Comparison of ENCODE assay signal across 10 mouse cellular contexts in the genomic region with DNA sequence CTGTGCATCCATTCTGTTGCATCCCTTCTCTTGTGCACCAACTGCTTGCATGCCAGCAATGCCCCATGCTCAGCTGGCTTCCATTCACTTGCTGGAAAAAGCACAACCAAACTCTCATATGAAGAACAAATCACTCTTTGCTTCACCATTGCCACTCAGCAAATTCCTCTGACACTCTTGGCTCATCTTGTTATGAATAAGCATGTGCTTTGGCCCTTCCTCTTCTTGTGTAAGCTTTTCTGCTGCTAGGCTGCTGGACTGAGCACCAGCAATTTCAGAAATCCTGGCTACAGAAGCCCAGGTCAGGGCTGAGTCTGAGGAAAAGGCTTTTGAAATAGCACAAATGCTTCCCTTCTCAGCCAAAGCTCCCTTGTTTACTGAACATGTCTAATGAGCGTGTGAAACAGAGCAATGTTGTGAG. TPM values are rescaled to one million over a fixed set of nuclear protein-coding genes. Genes with fewer than 3 reads are reported as not detected.
DNase-seq lines count a peak whose midpoint lies in the region; ATAC-seq lines count a peak whose summit lies in the region.
"Had no signal": no experiment of that assay in that cellular context is flagged by ENCODE, and none has a peak within 500 bp of the region (broad histone marks: within the 10 kb centered on the region; RNA-seq: fewer than 3 reads in every experiment).

No protein-coding gene starts in this region.

- peak overlapping the region; percentile 37; the same call in 1 of the 2 replicates for H3K27ac ChIP-seq in hindbrain, embryonic 13.5 days
- H3K27ac ChIP-seq in hindbrain, embryonic 10.5 days = no peak overlapping the region
- H3K27ac ChIP-seq in lung, embryonic 16.5 days (ENCODE audit: low read length) = no peak overlapping the region
- H3K27ac ChIP-seq: lung, embryonic 15.5 days had no signal

- no peaks in the 10 kb centered on the region for H3K27me3 ChIP-seq in hindbrain, embryonic 13.5 days
- H3K27me3 ChIP-seq in hindbrain, embryonic 10.5 days (ENCODE audit: insufficient read depth, poor library complexity, severe bottlenecking) = no peaks in the 10 kb centered on the region
- H3K27me3 ChIP-seq in lung, embryonic 16.5 days (ENCODE audit: control insufficient read depth, insufficient read depth, low read depth, low read length) = no peaks in the 10 kb centered on the region
- H3K27me3 ChIP-seq: lung, embryonic 15.5 days had no signal

- no peak overlapping the region for H3K4me3 ChIP-seq in hindbrain, embryonic 13.5 days
- H3K4me3 ChIP-seq in hindbrain, embryonic 10.5 days = no peak overlapping the region
- H3K4me3 ChIP-seq in lung, embryonic 16.5 days (ENCODE audit: low read length) = no peak overlapping the region
- H3K4me3 ChIP-seq: lung, embryonic 15.5 days had no signal

- DNase-seq in hindbrain, embryonic 10.5 days (ENCODE audit: low spot score) = no peak
- peak; percentile 92 for DNase-seq in adipocyte (ENCODE audit: low spot score)
- peak; percentile 67 for DNase-seq in fibroblast of lung, adult 2 months (ENCODE audit: low read depth)
- no peak for DNase-seq in right cerebral cortex, postnatal 36 days (ENCODE audit: low spot score in 2 of 2)
- no peak for DNase-seq in thymus, postnatal 36 days
- DNase-seq: retina, postnatal 1 day had no signal

- 72% methylated on average over 1 of the region's 1 CpGs for WGBS in hindbrain, embryonic 13.5 days
- WGBS in hindbrain, embryonic 10.5 days = 62% methylated on average over 1 of the region's 1 CpGs
- 43% methylated on average over 1 of the region's 1 CpGs for WGBS in lung, embryonic 16.5 days

- H3K36me3 ChIP-seq in hindbrain, embryonic 13.5 days = no peaks in the 10 kb centered on the region
- H3K36me3 ChIP-seq in hindbrain, embryonic 10.5 days = no peaks in the 10 kb centered on the region
- H3K36me3 ChIP-seq in lung, embryonic 16.5 days (ENCODE audit: control insufficient read depth, insufficient read depth, low read length) = no peaks in the 10 kb centered on the region
- H3K36me3 ChIP-seq: lung, embryonic 15.5 days had no signal

- peaks cover 5% of the 10 kb centered on the region; the same call in 1 of the 2 replicates for H3K4me1 ChIP-seq in hindbrain, embryonic 13.5 days (replicated peaks)
- H3K4me1 ChIP-seq in hindbrain, embryonic 10.5 days (replicated peaks) = 0 out of 2 replicates have a peak, but pooled peaks cover 6% of the 10 kb centered on the region
- H3K4me1 ChIP-seq in lung, embryonic 16.5 days (replicated peaks; ENCODE audit: control insufficient read depth, insufficient read depth, low read length) = peaks cover 4% of the 10 kb centered on the region; the same call in 1 of the 2 replicates
- H3K4me1 ChIP-seq: lung, embryonic 15.5 days had no signal

- ATAC-seq in hindbrain, embryonic 13.5 days (ENCODE audit: low FRiP score) = no peak
- peak; percentile 82 for ATAC-seq in lung, embryonic 16.5 days (ENCODE audit: low read depth)
- ATAC-seq in CD4-positive, CD25-positive, alpha-beta regulatory T cell, adult 4 months = no peak

- no peaks in the 10 kb centered on the region for H3K9me3 ChIP-seq in hindbrain, embryonic 13.5 days
- no peaks in the 10 kb centered on the region for H3K9me3 ChIP-seq in hindbrain, embryonic 10.5 days
- H3K9me3 ChIP-seq in lung, embryonic 16.5 days (ENCODE audit: control insufficient read depth, low read length) = no peaks in the 10 kb centered on the region
- H3K9me3 ChIP-seq: lung, embryonic 15.5 days had no signal

- no peak overlapping the region for H3K4me2 ChIP-seq in hindbrain, embryonic 13.5 days
- no peak overlapping the region for H3K4me2 ChIP-seq in lung, embryonic 16.5 days (ENCODE audit: low read depth, low read length)
- H3K4me2 ChIP-seq: lung, embryonic 15.5 days had no signal

- H3K9ac ChIP-seq in hindbrain, embryonic 13.5 days = no peak overlapping the region
- no peak overlapping the region for H3K9ac ChIP-seq in lung, embryonic 16.5 days (ENCODE audit: low read length)
- H3K9ac ChIP-seq: lung, embryonic 15.5 days had no signal

RNA-seq across cellular contexts. Expression of a gene that starts 22.6 kb away (rescaled TPM):
- polyA plus RNA-seq in hindbrain, embryonic 13.5 days (2015; fragmentation: Nextera tagmentation; extraction: Ambion mirVana) = 34.8 and 39.1 TPM in 2 replicates
- polyA plus RNA-seq in hindbrain, embryonic 10.5 days (2016; fragmentation: Nextera tagmentation; extraction: Ambion mirVana) = 9.3 and 13.9 TPM in 2 replicates
- polyA plus RNA-seq in lung, embryonic 16.5 days (2015; fragmentation: Nextera tagmentation; extraction: Ambion mirVana) = 12.5 and 14.8 TPM in 2 replicates
- 1 to 10 TPM in 1 of 2 experiments, under 1 TPM in 1; 0.98 to 1.1 TPM for polyA plus RNA-seq in CD4-positive, CD25-positive, alpha-beta regulatory T cell, adult 4 months (2017; shearing (Covaris generic))

Comparison
In these comparisons a context has a peak if more than half of its experiments do, and no peak if none do; other contexts are left out.
1. DNase-seq: peak in adipocyte (single experiment) and fibroblast of lung, adult 2 months (single experiment); none in hindbrain, embryonic 10.5 days (single experiment), right cerebral cortex, postnatal 36 days (0 of 2) and thymus, postnatal 36 days (0 of 2).